Mouse (Mus musculus) cerebellum, postnatal 36 days (tissue): Measurements from ENCODE around the gene Cpm.
A peak's percentile ranks its signal among the peaks of the same experiment; 100 is the strongest.
"Not testable (repeated sequence)": the region's sequence is repeated elsewhere in the genome, so short reads cannot be mapped to it uniquely, and the experiment has no call there.

Experiments
- DNase-seq, 2 experiments: peaks; one replicate each; pipeline ENCODE4 v3.0.0; 2021 to 2022; ENCODE audit warnings: mixed read lengths in 2 of 2

Gene Cpm

DNA sequence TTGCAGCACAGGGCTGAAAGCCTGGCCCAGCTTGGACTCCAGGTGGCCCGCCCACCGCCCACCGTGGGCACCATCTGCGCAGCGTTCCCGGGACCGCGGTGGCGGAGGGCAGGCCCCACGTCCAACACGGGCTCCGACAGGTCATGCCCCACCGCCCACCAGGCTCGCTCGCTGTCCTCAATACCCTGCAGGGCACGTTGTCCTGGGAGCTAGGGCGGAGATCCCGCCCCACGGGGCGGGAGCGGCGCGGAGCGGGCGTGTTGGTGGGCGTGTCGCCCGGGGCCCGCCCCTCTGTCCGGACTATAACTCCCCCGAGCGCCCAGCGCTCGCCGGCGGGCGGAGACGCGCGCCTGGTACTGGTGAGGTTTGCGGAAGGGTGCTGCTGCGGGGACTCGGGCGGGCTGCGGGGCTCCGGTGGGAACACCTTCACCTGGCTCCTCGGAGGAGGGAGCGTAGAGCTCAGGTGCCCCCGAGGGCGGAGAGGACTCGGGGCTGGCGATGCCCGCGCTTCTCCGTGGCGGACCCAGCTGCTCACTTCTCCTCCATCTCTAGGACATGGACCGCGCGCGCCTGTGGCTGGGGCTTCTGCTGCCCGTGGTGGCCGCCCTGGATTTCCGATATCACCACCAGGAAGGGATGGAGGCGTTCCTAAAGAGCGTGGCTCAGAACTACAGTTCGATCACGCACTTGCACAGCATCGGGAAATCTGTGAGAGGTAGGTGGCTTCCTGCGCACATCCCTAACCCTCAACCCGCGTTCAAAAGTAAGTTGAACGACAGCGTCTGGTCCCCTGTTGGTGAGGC is at the start of gene Cpm:
Gene Cpm, plus strand, starts transcription at position 332 of the 803 bp plus-strand sequence.
- peak; percentile 13 to 21 for DNase-seq

DNA sequence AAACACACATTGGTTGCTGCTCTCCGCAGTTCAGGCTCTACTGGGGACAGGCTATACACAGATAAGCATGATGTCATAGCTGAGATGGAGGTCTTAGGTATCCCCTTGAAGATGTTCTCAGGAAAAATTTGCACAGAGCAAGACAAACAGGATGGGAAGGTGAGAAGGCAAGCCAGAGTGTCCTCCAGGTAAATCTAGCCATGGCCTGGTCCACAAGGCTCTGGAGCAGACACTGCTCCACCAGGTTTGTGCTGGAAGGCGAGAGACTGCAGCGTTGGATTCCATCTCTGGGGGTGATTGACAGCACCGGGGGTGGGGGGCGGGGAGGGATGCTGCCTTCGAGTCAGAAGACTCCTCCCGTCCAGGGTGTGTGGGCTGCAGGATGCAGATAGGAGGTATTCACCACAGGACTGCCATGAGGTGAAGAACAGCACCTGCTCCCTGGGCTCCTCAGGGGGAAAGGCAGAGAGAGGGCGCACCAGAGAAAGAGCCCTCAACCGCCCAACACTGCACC is 49.5 kb upstream of the Cpm start:
- no peak for DNase-seq

- no peak for DNase-seq
Observed at GRCm38 (mm10) chr10:117580405-117580804, 48.9 kb upstream of the Cpm start.

GRCm38 (mm10) chr10:117581007-117581752 is 48.1 kb upstream of the Cpm start:
- no peak for DNase-seq

GRCm38 (mm10) chr10:117581753-117582062 is 47.6 kb upstream of the Cpm start:
- DNase-seq, result no peak

DNA sequence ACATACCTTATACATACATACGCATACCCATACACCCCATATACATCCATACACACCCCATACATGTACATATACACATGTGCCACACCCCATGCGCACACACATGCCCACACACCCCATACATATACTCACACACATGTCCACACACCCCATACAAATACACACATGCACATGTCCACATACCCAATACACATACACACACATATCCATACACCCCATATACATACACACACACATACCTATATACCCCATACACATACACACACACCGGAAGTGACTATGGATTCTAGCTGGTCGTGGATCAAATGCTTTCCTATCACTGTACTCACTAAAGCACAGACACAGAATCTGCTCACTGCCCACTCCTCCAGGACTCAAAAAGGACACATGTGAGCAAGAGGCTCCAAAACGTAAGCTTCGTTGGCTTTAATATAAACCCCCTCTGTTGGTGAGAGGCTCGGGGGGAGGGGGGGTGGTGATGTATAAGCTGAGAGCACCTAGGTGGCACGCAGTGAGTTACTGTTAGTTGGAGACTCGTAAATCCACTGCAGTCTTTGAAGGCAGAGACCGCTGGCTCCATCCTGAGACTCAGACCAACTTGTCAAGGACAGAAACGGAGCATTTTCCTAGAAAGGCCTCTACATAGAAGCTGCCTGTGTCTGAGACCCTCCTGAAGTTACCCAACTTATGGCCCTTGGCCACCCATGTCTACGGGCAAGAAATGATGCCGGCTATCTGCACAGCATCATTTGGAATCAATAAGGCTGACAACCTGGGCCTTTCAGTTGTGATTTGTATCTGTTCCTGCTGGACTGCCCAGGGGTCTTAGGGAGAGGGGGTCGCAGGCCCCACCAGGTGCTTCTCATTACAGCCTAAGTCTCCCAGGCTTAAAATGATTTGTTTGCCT is 45.9 kb upstream of the Cpm start:
- DNase-seq, result no peak

DNA sequence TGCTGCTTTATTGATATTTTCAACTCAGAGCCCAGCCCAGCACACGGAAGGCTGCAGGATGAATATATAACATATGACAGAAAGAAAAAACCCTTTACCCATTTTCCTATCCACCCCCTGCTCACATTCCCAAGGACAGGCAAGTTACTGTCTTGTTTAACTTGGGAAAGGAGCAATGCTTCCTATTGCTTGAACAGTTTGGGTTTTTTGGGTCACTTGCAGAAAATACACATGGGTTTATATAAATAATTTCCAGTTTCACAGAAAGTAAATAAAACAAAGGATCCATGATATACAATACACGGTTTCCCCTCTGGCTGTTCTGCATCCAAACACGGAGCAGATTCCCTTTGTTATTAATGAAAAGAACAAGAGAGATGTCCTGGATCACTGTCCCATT is 45.2 kb upstream of the Cpm start:
- no peak for DNase-seq

DNA sequence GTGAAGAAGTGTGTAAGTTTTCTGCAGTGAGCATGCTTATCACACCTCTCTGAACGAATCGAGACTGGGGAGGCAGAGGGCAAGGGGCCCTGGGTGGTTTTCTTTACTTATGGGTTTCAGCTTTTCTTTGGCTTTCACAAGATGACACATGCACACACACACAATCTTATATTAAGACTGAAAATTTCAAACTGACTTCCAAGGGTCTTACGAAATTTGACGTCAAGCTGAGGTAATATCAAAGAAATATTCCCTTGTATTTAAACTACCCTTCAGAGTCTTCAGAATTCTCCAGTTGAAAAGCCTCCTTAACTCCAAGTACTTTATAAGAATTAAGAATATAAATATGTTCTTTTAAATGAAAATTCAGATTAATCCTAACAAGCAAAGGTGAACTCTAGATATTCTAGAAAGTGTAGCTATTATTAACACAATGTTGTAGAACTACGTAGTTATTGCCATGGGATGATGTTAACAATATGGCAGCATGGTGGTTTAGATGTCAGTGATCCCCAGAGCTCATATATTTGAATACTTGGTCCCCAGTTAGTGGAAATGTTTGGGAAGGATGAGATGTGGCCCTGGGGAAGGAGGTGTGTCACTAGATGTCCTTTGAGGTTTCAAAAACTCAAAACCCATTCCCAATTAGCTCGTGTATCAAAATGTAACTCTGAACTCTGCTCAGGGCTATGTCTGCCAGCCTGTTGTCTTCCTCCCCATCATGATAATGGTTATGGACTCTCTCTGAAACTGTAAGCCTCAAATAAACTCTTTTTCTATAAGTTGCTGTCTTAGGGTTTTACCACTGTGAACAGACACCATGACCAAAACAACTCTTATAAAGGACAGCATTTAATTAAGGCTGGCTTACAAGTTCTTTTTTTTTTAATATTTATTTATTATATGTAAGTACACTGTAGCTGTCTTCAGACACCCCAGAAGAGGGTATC is 44.5 kb upstream of the Cpm start:
- no peak for DNase-seq

- no peak for DNase-seq
Observed at GRCm38 (mm10) chr10:117585600-117586299, 43.5 kb upstream of the Cpm start.

GRCm38 (mm10) chr10:117586859-117587258 is 42.4 kb upstream of the Cpm start:
- DNase-seq, result no peak

GRCm38 (mm10) chr10:117587335-117587734 is 42.0 kb upstream of the Cpm start:
- no peak for DNase-seq

- not testable (repeated sequence) for DNase-seq
Observed at GRCm38 (mm10) chr10:117588416-117589143, 40.7 kb upstream of the Cpm start.

DNA sequence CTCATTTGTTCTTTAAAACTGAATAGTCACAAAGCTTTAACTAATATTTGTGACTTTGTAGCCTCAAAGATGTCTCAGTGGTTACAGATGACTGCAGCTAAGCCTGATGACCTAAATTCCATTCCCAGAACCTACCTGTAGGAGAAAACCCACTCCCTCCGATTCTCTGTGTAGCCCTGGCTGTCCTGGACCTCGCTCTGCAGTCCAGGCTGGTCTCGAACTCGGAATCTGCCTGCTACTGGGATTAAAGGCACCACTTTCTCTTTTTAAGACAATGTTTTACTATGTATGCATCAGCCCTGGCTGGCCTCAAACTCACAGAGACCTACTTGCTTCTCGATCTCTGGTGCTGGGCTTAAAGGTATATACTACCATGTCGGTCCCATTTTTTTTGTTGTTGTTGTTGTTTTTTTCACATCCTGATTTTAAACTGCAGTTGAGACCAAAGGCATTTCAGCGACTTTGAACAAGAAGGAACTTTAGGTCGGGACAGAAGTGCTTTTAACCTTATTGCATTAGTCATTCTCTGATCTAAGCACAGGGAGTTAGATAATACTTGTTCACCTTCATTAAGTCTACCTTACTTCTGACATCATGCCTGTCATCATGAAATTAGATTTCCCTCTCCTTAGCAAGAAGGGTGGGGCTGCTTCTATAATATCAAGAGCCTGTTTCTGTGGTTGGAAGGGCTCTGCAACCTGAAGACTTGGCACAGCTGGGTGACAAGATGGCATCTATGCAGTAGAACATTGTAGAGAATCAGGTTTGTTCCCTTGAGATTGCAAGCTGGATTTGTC is 40.0 kb upstream of the Cpm start:
- no peak for DNase-seq

DNA sequence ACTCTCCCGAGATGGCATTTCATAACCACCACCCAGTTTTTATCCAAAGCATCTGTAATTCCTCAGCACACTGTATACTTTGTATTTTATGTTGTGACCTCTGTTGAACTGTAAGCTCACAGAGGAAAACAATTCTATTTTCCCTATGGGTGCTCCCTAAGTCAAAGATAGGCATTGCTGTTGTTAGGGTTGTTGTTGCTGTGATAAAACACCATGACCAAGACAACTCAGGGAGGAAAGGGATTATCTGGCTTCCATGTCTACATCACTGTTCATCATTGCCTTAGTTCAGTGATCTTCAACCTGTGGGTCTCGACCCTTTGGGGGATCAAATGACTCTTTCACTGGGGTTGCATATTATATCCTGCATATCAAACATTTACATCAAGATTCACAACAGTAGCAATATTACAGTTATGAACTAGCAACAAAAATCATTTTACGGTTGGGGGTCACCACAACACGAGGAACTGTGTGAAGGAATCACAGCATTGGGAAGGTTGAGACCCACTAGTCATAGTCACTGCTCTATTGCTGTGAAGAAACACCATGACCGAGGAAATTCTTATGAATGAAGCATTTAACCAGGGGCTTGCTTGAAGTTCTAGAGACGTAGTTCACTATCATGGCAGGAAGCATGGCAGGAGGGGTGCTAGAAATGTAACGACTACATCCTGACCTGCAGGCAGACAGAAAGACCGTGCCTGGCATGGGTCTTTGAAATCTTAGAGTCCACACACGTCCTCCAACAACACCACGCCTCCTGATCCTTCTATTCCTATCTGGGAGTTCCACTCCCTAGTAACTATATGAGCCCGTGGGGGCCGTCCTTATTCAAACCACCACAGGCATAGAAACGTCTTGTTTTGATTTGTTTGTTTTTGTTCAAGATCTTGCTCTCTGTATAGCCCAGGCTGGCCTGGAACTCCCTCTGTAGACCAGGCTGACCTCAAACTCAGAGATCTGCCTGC is 38.7 kb upstream of the Cpm start:
- no peak for DNase-seq

DNA sequence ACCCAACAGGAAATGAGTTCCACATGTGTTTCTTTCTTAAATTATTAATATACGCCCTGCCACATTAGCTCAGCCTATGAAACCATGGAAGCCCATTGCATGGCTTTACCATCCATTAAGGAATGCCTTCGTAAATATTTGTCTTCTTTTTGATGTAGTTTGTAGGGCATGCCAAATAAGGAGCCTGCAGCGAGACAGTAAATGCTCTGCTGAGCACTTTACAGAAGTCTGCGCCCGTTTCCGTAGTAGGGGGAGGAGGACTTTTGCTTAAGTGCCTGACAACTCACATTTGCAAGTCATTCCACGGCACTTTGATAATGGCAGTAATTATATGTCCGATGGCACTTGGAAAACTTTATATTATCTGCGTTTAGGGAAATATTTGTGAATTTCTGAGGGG is 37.5 kb upstream of the Cpm start:
- DNase-seq, result no peak

DNA sequence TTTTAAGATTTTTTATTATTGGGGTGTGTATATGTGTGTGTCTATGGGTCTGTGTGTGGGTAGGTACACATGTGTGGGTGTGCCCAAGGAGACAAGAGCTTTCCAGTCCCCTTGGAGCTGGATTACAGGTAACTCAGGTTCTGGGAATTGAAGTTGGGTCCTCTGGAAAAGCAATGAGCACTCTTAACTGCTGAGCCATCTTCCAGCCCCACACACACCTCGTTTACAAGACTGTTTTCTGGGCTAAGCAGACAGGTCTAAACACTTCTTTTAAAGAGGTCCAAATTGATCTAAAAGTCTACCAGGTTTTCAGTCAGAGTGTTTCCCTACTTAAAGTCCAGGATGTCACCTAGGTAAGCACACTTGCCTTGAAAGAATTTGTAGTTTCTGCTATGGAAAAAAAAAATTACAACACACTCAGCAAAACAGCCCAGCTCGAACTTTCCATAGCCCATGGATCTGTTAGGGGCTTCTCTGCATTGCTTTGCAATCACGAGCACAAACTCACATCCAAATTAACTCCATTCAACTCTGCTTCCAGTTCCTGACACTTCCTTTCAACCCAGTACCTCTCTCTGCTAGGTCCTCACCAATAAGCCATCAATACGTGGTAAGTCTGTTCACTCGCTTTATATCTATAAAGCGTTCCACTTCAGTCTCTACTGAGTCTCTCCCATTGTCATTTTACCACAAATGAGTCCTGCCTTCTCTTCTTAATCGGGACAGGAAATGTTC is 36.8 kb upstream of the Cpm start:
- no peak for DNase-seq

GRCm38 (mm10) chr10:117593041-117593570 is 36.2 kb upstream of the Cpm start:
- DNase-seq, result no peak
